Mouse (Mus musculus): ENCODE measurements around the gene Olfr1390. TPM values are rescaled to one million over a fixed set of nuclear protein-coding genes. Genes with fewer than 3 reads are reported as not detected.
"Not testable (repeated sequence)": the region's sequence is repeated elsewhere in the genome, so short reads cannot be mapped to it uniquely, and the experiment has no call there.

Olfr1390 gene
- polyA plus RNA-seq, 1 experiment from 2014 or later = not detected

DNA sequence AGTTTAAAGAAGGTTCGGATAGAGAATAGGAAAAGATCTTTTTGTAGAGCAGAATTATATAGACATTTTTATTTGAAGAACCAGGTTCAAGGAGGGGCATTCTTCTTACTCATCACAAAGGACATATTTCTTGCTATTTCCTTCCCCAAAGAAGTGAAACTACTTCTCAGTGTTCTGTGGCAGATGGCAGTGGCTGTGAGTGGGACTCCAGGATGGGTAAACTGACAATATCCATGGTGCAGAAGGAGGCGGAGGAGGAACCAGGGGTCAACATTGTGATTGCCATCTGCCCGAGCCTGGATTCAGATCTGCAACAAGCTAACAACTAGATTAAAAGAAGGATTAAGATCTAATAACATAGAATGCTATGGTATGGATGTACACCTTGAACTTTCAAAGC, 8.3 kb upstream of the Olfr1390 start:
- no peaks in the 10 kb centered on the region for H3K36me3 ChIP-seq (ENCODE audit: control insufficient read depth, insufficient read depth, low read length)
- no peak for ATAC-seq (ENCODE audit: low FRiP score, low TSS enrichment)
- H3K4me3 ChIP-seq (ENCODE audit: low read depth, low read length) = no peak overlapping the region
- no peak overlapping the region for H3K27ac ChIP-seq (replicated peaks)
- DNase-seq (ENCODE audit: low spot score) = no peak
- H3K4me2 ChIP-seq (replicated peaks; ENCODE audit: low read depth) = no peak overlapping the region
- no peak overlapping the region for H3K9ac ChIP-seq (ENCODE audit: low read length)
- 76% methylated on average over 3 of the region's 3 CpGs for WGBS
- H3K4me1 ChIP-seq (replicated peaks; ENCODE audit: control insufficient read depth, insufficient read depth) = no peaks in the 10 kb centered on the region
- TF ChIP-seq EP300 (optimal IDR thresholded peaks at IDR 0.05) (no peak), CTCF (IDR thresholded peaks at IDR 0.05; ENCODE audit: low read depth) (no peak)
- H3K9me3 ChIP-seq (ENCODE audit: control insufficient read depth, low read length) = no peaks in the 10 kb centered on the region
- H3K27me3 ChIP-seq (ENCODE audit: control insufficient read depth, insufficient read depth, low read length) = no peaks in the 10 kb centered on the region

DNA sequence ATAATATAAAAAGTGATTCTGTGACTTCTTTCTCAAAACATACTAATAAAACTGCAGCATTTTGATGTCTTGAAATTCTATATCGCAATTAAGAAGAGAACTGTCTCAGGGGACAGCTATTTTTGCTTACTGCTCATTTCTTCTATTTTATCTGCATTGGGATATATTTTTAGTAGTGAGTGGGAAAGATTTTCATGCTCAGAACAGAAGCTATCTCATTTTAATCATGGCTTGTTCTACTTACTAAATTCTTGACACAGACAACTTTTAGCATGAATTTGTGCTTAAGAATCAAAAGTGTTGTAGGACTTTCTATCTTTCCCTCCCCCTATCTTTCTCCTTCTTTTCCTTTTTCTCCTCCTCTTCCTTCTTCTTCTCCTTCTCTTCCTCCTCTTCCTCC, 5.3 kb upstream of the Olfr1390 start:
- no peak overlapping the region for H3K27ac ChIP-seq (replicated peaks)
- no peak overlapping the region for H3K4me2 ChIP-seq (replicated peaks; ENCODE audit: low read depth)
- no peaks in the 10 kb centered on the region for H3K36me3 ChIP-seq (ENCODE audit: control insufficient read depth, insufficient read depth, low read length)
- no peak for TF ChIP-seq EP300 (optimal IDR thresholded peaks at IDR 0.05)
- TF ChIP-seq CTCF (IDR thresholded peaks at IDR 0.05; ENCODE audit: low read depth) = no peak
- H3K4me3 ChIP-seq (ENCODE audit: low read depth, low read length) = no peak overlapping the region
- no peaks in the 10 kb centered on the region for H3K27me3 ChIP-seq (ENCODE audit: control insufficient read depth, insufficient read depth, low read length)
- no peaks in the 10 kb centered on the region for H3K4me1 ChIP-seq (replicated peaks; ENCODE audit: control insufficient read depth, insufficient read depth)
- WGBS = 53% methylated on average over 1 of the region's 1 CpGs
- H3K9ac ChIP-seq (ENCODE audit: low read length) = no peak overlapping the region
- DNase-seq (ENCODE audit: low spot score) (no peak), ATAC-seq (ENCODE audit: low FRiP score, low TSS enrichment) (no peak)
- no peaks in the 10 kb centered on the region for H3K9me3 ChIP-seq (ENCODE audit: control insufficient read depth, low read length)

DNA sequence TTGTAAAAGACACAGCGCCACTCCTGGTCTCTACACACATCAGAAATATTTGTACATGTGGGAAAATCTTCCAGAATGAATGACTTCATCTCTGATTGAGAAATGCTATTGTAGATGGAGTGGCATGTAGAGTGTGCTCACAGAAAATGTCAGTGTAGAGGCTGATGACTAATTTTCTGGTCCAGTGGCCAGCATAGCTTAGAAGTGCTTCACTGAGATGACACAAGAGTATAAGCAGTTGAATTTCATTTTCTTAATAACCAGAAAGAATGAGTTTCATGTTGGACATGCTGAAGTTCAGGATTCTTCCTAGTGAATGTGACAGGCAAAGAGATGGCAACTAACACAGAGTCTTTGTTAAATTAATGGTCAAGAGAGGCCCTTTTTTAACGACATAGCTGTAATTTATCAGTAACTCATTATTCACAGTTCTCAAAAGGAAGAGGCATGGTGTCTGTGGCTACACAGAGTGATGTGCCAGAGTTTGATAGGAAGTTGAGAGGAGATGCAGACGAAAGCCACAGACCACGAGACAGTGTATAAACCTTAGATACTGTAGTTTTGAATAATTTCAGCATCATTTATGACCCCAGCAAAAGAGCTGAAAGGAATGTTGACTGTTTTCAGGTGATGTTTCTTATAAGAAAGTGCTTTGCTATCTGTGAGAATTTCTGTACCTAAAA, 2.3 kb downstream of the Olfr1390 start:
- Histone ChIP-seq H3K4me1 (replicated peaks; ENCODE audit: control insufficient read depth, insufficient read depth) (no peaks in the 10 kb centered on the region), H3K27ac (replicated peaks) (no peak overlapping the region), H3K4me2 (replicated peaks; ENCODE audit: low read depth) (no peak overlapping the region), H3K27me3 (ENCODE audit: control insufficient read depth, insufficient read depth, low read length) (no peaks in the 10 kb centered on the region), H3K4me3 (ENCODE audit: low read depth, low read length) (no peak overlapping the region), H3K9me3 (ENCODE audit: control insufficient read depth, low read length) (no peaks in the 10 kb centered on the region), H3K9ac (ENCODE audit: low read length) (no peak overlapping the region), H3K36me3 (ENCODE audit: control insufficient read depth, insufficient read depth, low read length) (no peaks in the 10 kb centered on the region)
- WGBS = 59% methylated on average over 4 of the region's 4 CpGs
- TF ChIP-seq EP300 (optimal IDR thresholded peaks at IDR 0.05) = no peak
- no peak for TF ChIP-seq CTCF (IDR thresholded peaks at IDR 0.05; ENCODE audit: low read depth)
- DNase-seq (ENCODE audit: low spot score) = no peak
- no peak for ATAC-seq (ENCODE audit: low FRiP score, low TSS enrichment)

DNA sequence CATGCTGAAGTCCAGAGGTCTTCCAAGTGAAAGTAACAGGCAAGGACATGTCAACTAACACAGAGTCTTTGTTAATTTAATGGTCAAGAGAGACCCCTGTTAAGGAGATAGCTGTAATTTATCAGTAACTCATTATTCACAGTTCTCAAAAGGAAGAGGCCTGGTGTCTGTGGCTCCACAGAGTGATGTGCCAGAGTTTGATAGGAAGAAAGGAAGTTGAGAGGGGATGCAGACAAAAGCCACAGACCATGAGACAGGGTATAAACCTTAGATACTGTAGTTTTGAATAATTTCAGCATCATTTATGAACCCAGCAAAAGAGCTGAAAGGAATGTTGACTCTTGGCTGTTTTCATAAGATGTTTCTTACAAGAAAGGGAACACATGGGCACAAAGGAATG, 48.1 kb downstream of the Olfr1390 start:
- TF ChIP-seq CTCF (IDR thresholded peaks at IDR 0.05; ENCODE audit: low read depth) = no peak
- no peak for TF ChIP-seq EP300 (optimal IDR thresholded peaks at IDR 0.05)
- H3K27ac ChIP-seq (replicated peaks) = no peak overlapping the region
- no peak for DNase-seq (ENCODE audit: low spot score)
- no peaks in the 10 kb centered on the region for H3K27me3 ChIP-seq (ENCODE audit: control insufficient read depth, insufficient read depth, low read length)
- no peak for ATAC-seq (ENCODE audit: low FRiP score, low TSS enrichment)
- no peak overlapping the region for H3K4me3 ChIP-seq (ENCODE audit: low read depth, low read length)
- no peaks in the 10 kb centered on the region for H3K9me3 ChIP-seq (ENCODE audit: control insufficient read depth, low read length)
- H3K4me2 ChIP-seq (replicated peaks; ENCODE audit: low read depth) = no peak overlapping the region
- H3K36me3 ChIP-seq (ENCODE audit: control insufficient read depth, insufficient read depth, low read length) = no peaks in the 10 kb centered on the region
- no peaks in the 10 kb centered on the region for H3K4me1 ChIP-seq (replicated peaks; ENCODE audit: control insufficient read depth, insufficient read depth)
- no peak overlapping the region for H3K9ac ChIP-seq (ENCODE audit: low read length)

DNA sequence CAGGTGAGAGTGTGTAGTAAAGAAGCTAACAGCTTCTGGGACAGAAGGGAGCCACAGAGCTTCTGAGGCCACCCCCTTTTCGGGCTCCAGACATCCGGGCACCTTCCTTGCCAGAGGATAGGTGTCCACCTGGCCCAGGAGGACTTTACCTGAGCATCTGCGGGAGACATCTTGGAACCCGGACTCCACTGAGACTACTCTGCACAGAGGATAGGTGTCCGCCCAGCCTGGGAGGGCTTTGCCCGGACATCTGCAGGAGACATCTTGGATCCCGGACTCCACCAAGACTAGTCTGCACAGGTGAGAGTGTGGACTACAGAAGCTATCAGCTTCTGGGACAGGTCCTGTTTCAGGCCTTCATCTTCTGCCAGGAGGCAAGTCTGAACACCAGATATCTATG, 51.1 kb downstream of the Olfr1390 start:
- not testable (repeated sequence) for H3K9me3 ChIP-seq (ENCODE audit: control insufficient read depth, low read length); H3K27me3 ChIP-seq (ENCODE audit: control insufficient read depth, insufficient read depth, low read length); H3K9ac ChIP-seq (ENCODE audit: low read length); H3K4me2 ChIP-seq (replicated peaks; ENCODE audit: low read depth); H3K27ac ChIP-seq (replicated peaks); H3K4me3 ChIP-seq (ENCODE audit: low read depth, low read length); H3K4me1 ChIP-seq (replicated peaks; ENCODE audit: control insufficient read depth, insufficient read depth); H3K36me3 ChIP-seq (ENCODE audit: control insufficient read depth, insufficient read depth, low read length); ATAC-seq (ENCODE audit: low FRiP score, low TSS enrichment); DNase-seq (ENCODE audit: low spot score)
- WGBS = 91% methylated on average over 7 of the region's 7 CpGs

Other genes with a start within 250 kb of the Olfr1390 start
- gene Olfr1396, start 220.3 kb upstream of the Olfr1390 start, polyA plus RNA-seq (2015; fragmentation: Nextera tagmentation; extraction: Ambion mirVana) = 0.11 TPM in 1 of 2 replicates, not detected in the other
- not detected in 2 replicates for gene Olfr1395, start 192.9 kb upstream of the Olfr1390 start, polyA plus RNA-seq (2015; fragmentation: Nextera tagmentation; extraction: Ambion mirVana)
- not detected in 2 replicates for gene Olfr1394, start 180.8 kb upstream of the Olfr1390 start, polyA plus RNA-seq (2015; fragmentation: Nextera tagmentation; extraction: Ambion mirVana)
- gene Btnl9, start 148.0 kb upstream of the Olfr1390 start, polyA plus RNA-seq (2015; fragmentation: Nextera tagmentation; extraction: Ambion mirVana) = 0.31 and 0.44 TPM in 2 replicates
- gene Zfp62, start 131.9 kb upstream of the Olfr1390 start, polyA plus RNA-seq (2015; fragmentation: Nextera tagmentation; extraction: Ambion mirVana) = 9.9 and 10.0 TPM in 2 replicates
- gene Mgat1, start 91.0 kb upstream of the Olfr1390 start, polyA plus RNA-seq (2015; fragmentation: Nextera tagmentation; extraction: Ambion mirVana) = 42.7 and 43.4 TPM in 2 replicates
- gene Olfr1393, start 56.9 kb upstream of the Olfr1390 start, polyA plus RNA-seq (2015; fragmentation: Nextera tagmentation; extraction: Ambion mirVana) = not detected in 2 replicates
- gene Olfr1392, start 49.9 kb upstream of the Olfr1390 start, polyA plus RNA-seq (2015; fragmentation: Nextera tagmentation; extraction: Ambion mirVana) = 0.10 TPM in 1 of 2 replicates, not detected in the other
- gene Olfr10, start 30.4 kb upstream of the Olfr1390 start, polyA plus RNA-seq (2015; fragmentation: Nextera tagmentation; extraction: Ambion mirVana) = not detected in 2 replicates
- gene Olfr1391, start 12.4 kb upstream of the Olfr1390 start, polyA plus RNA-seq (2015; fragmentation: Nextera tagmentation; extraction: Ambion mirVana) = not detected in 2 replicates
- not detected in 2 replicates for gene Olfr1389, start 87.9 kb downstream of the Olfr1390 start, polyA plus RNA-seq (2015; fragmentation: Nextera tagmentation; extraction: Ambion mirVana)
- gene Olfr1388, start 101.4 kb downstream of the Olfr1390 start, polyA plus RNA-seq (2015; fragmentation: Nextera tagmentation; extraction: Ambion mirVana) = 0.08 TPM in 1 of 2 replicates, not detected in the other
- 0.07 TPM in 1 of 2 replicates, not detected in the other for gene Olfr1387, start 120.2 kb downstream of the Olfr1390 start, polyA plus RNA-seq (2015; fragmentation: Nextera tagmentation; extraction: Ambion mirVana)
- gene Olfr1386, start 129.9 kb downstream of the Olfr1390 start, polyA plus RNA-seq (2015; fragmentation: Nextera tagmentation; extraction: Ambion mirVana) = not detected in 2 replicates
- gene Olfr1385, start 153.9 kb downstream of the Olfr1390 start, polyA plus RNA-seq (2015; fragmentation: Nextera tagmentation; extraction: Ambion mirVana) = not detected in 2 replicates
- gene Olfr1384, start 171.5 kb downstream of the Olfr1390 start, polyA plus RNA-seq (2015; fragmentation: Nextera tagmentation; extraction: Ambion mirVana) = 0.06 TPM in 1 of 2 replicates, not detected in the other
- gene Olfr1383, start 184.5 kb downstream of the Olfr1390 start, polyA plus RNA-seq (2015; fragmentation: Nextera tagmentation; extraction: Ambion mirVana) = 0.02 TPM in 1 of 2 replicates, not detected in the other
- not detected in 2 replicates for gene Olfr1382, start 193.1 kb downstream of the Olfr1390 start, polyA plus RNA-seq (2015; fragmentation: Nextera tagmentation; extraction: Ambion mirVana)
- gene Olfr1381, start 208.3 kb downstream of the Olfr1390 start, polyA plus RNA-seq (2015; fragmentation: Nextera tagmentation; extraction: Ambion mirVana) = not detected in 2 replicates
- not detected in 2 replicates for gene Olfr1380, start 221.7 kb downstream of the Olfr1390 start, polyA plus RNA-seq (2015; fragmentation: Nextera tagmentation; extraction: Ambion mirVana)